Mouse (Mus musculus) CH12.LX (cell line): ENCODE data around the gene Btbd1.

ENCODE experiments used
- BHLHE40 ChIP-seq: IDR thresholded peaks from 2 replicates; pipeline ENCODE4 v1.6.1; 2011; ENCODE audit warnings: mild to moderate bottlenecking, low read depth, low read length, improper control_type of control experiment
- CTCF ChIP-seq, 2 experiments: IDR thresholded peaks in 1 of 2; conservative IDR thresholded peaks in 1 of 2; 2 replicates each; pipeline ENCODE4 v1.5.1; 2011 to 2012; ENCODE audit warnings: low read depth in 2 of 2, low read length in 2 of 2, improper control_type of control experiment in 1 of 2, inconsistent platforms in 1 of 2, mild to moderate bottlenecking in 1 of 2, moderate library complexity in 1 of 2
- E2F4 ChIP-seq: IDR thresholded peaks from 2 replicates; pipeline ENCODE4 v1.6.1; 2011; ENCODE audit warnings: low read depth, low read length, improper control_type of control experiment; ENCODE audit not compliant: insufficient replicate concordance
- EP300 ChIP-seq: IDR thresholded peaks from 2 replicates; pipeline ENCODE4 v1.6.1; 2011; ENCODE audit warnings: low read length, improper control_type of control experiment
- JUND ChIP-seq: conservative IDR thresholded peaks from 2 replicates; pipeline ENCODE4 v1.6.1; 2011; ENCODE audit warnings: low read depth, low read length, improper control_type of control experiment
- MAFK ChIP-seq: IDR thresholded peaks from 2 replicates; pipeline ENCODE4 v1.6.1; 2011; ENCODE audit warnings: low read length, improper control_type of control experiment; ENCODE audit not compliant: insufficient replicate concordance
- NRF1 ChIP-seq: IDR thresholded peaks from 2 replicates; pipeline ENCODE4 v1.6.1; 2014; ENCODE audit warnings: low read depth, mild to moderate bottlenecking, inconsistent platforms, low read length, improper control_type of control experiment, moderate library complexity
- POLR2A ChIP-seq: IDR thresholded peaks from 2 replicates; pipeline ENCODE4 v1.6.1; 2011; ENCODE audit warnings: low read depth, mild to moderate bottlenecking, improper control_type of control experiment, low read length
- POLR2AphosphoS2 ChIP-seq: IDR thresholded peaks from 2 replicates; pipeline ENCODE4 v1.6.1; 2011; ENCODE audit warnings: low read depth, low read length, improper control_type of control experiment
- SMC3 ChIP-seq: IDR thresholded peaks from 2 replicates; pipeline ENCODE4 v1.6.1; 2011; ENCODE audit warnings: low read depth, low read length, improper control_type of control experiment
- TCF12 ChIP-seq: IDR thresholded peaks from 2 replicates; pipeline ENCODE4 v1.6.1; 2014; ENCODE audit warnings: low read depth, mild to moderate bottlenecking, inconsistent platforms, low read length, improper control_type of control experiment
- USF1 ChIP-seq: IDR thresholded peaks from 2 replicates; pipeline ENCODE4 v1.6.1; 2014; ENCODE audit warnings: low read depth, mild to moderate bottlenecking, inconsistent platforms, low read length, improper control_type of control experiment
- USF2 ChIP-seq: conservative IDR thresholded peaks from 2 replicates; pipeline ENCODE4 v1.6.1; 2011; ENCODE audit warnings: low read depth, low read length, improper control_type of control experiment

GRCm38 (mm10) chr7:81843903-81844302 lies 14.7 kb upstream of the Btbd1 start:
- no peak for TF ChIP-seq JUND
- no peak for TF ChIP-seq E2F4
- no peak for TF ChIP-seq USF2
- no peak for TF ChIP-seq EP300
- TF ChIP-seq CTCF (conservative IDR thresholded peaks at IDR 0.05 in 1 of 2, IDR thresholded peaks at IDR 0.05 in 1 of 2; ENCODE audit: low read depth in 2 of 2, low read length in 2 of 2), result no peak
- TF ChIP-seq NRF1, result no peak
- TF ChIP-seq BHLHE40, result no peak
- TF ChIP-seq SMC3, result no peak
- no peak for TF ChIP-seq POLR2A
- no peak for TF ChIP-seq POLR2AphosphoS2
- TF ChIP-seq USF1, result no peak
- no peak for TF ChIP-seq TCF12
- no peak for TF ChIP-seq MAFK
